Mouse (Mus musculus): ENCODE measurements around the gene Gnai2. TPM values are rescaled to one million over a fixed set of nuclear protein-coding genes. Genes with fewer than 3 reads are reported as not detected.
A peak's percentile ranks its signal among the peaks of the same experiment; 100 is the strongest.
"Not testable (repeated sequence)": the region's sequence is repeated elsewhere in the genome, so short reads cannot be mapped to it uniquely, and the experiment has no call there.

Gnai2 gene
- polyA plus RNA-seq, 1 experiment from 2014 or later = 351 TPM

- no peak for ATAC-seq (replicated peaks; ENCODE audit: low FRiP score, low read depth)
- H3K36me3 ChIP-seq (ENCODE audit: insufficient read depth, low read length) = peaks cover 10% of the 10 kb centered on the region
- H3K9ac ChIP-seq (ENCODE audit: low read depth, low read length) = no peak overlapping the region
- 92% methylated on average over 10 of the region's 10 CpGs for WGBS
- no peak for DNase-seq (ENCODE audit: low spot score)
- TF ChIP-seq CTCF (IDR thresholded peaks at IDR 0.05; ENCODE audit: low read depth) = no peak
- H3K4me2 ChIP-seq (ENCODE audit: low read length) = no peak overlapping the region
- no peaks in the 10 kb centered on the region for H3K9me3 ChIP-seq (replicated peaks; ENCODE audit: low read length)
- H3K4me3 ChIP-seq (replicated peaks; ENCODE audit: low read depth, low read length) = no peak overlapping the region
- H3K27ac ChIP-seq = no peak overlapping the region
- H3K27me3 ChIP-seq (ENCODE audit: insufficient read depth, low read length) = no peaks in the 10 kb centered on the region
- peaks cover 20% of the 10 kb centered on the region for H3K4me1 ChIP-seq (replicated peaks; ENCODE audit: insufficient read depth, low read length)
These were observed 57.3 kb downstream of the Gnai2 start for GRCm38 (mm10) chr9:107577871-107578270.

GRCm38 (mm10) chr9:107576357-107577107 lies 58.6 kb downstream of the Gnai2 start, which contains the start of gene Hyal1:
TSS of gene Hyal1 (plus strand) at chr9:107576927.
- Histone ChIP-seq H3K9me3 (replicated peaks; ENCODE audit: low read length) (no peaks in the 10 kb centered on the region), H3K4me1 (replicated peaks; ENCODE audit: insufficient read depth, low read length) (peaks cover 17% of the 10 kb centered on the region), H3K36me3 (ENCODE audit: insufficient read depth, low read length) (peaks cover 24% of the 10 kb centered on the region), H3K27ac (peak within 1 kb of the TSS; percentile 70), H3K9ac (ENCODE audit: low read depth, low read length) (peak within 1 kb of the TSS; percentile 40), H3K27me3 (ENCODE audit: insufficient read depth, low read length) (no peaks in the 10 kb centered on the region), H3K4me3 (replicated peaks; ENCODE audit: low read depth, low read length) (peak within 1 kb of the TSS; percentile 27), H3K4me2 (ENCODE audit: low read length) (peak within 1 kb of the TSS; percentile 54)
- TF ChIP-seq CTCF (IDR thresholded peaks at IDR 0.05; ENCODE audit: low read depth) = no peak
- peak; percentile 67 for ATAC-seq (replicated peaks; ENCODE audit: low FRiP score, low read depth)
- peak; percentile 94 for DNase-seq (ENCODE audit: low spot score)
- 14% methylated on average over 16 of the region's 16 CpGs for WGBS

GRCm38 (mm10) chr9:107575579-107576356 lies 59.4 kb downstream of the Gnai2 start:
- peak overlapping the region; percentile 70 for H3K27ac ChIP-seq
- H3K27me3 ChIP-seq (ENCODE audit: insufficient read depth, low read length) = no peaks in the 10 kb centered on the region
- DNase-seq (ENCODE audit: low spot score) = no peak
- H3K36me3 ChIP-seq (ENCODE audit: insufficient read depth, low read length) = peaks cover 25% of the 10 kb centered on the region
- no peak overlapping the region for H3K9ac ChIP-seq (ENCODE audit: low read depth, low read length)
- ATAC-seq (replicated peaks; ENCODE audit: low FRiP score, low read depth) = no peak
- 77% methylated on average over 14 of the region's 14 CpGs for WGBS
- H3K9me3 ChIP-seq (replicated peaks; ENCODE audit: low read length) = no peaks in the 10 kb centered on the region
- peaks cover 24% of the 10 kb centered on the region for H3K4me1 ChIP-seq (replicated peaks; ENCODE audit: insufficient read depth, low read length)
- TF ChIP-seq CTCF (IDR thresholded peaks at IDR 0.05; ENCODE audit: low read depth) = no peak
- H3K4me3 ChIP-seq (replicated peaks; ENCODE audit: low read depth, low read length) = no peak overlapping the region
- no peak overlapping the region for H3K4me2 ChIP-seq (ENCODE audit: low read length)

- ATAC-seq (replicated peaks; ENCODE audit: low FRiP score, low read depth); DNase-seq (ENCODE audit: low spot score); H3K9me3 ChIP-seq (replicated peaks; ENCODE audit: low read length); H3K27me3 ChIP-seq (ENCODE audit: insufficient read depth, low read length); H3K4me3 ChIP-seq (replicated peaks; ENCODE audit: low read depth, low read length); H3K9ac ChIP-seq (ENCODE audit: low read depth, low read length); H3K4me2 ChIP-seq (ENCODE audit: low read length); H3K27ac ChIP-seq: not testable (repeated sequence)
- TF ChIP-seq CTCF (IDR thresholded peaks at IDR 0.05; ENCODE audit: low read depth) = peak; percentile 27; the same call in 1 of the 2 replicates
- H3K36me3 ChIP-seq (ENCODE audit: insufficient read depth, low read length) = peaks cover 25% of the 10 kb centered on the region
- peaks cover 31% of the 10 kb centered on the region for H3K4me1 ChIP-seq (replicated peaks; ENCODE audit: insufficient read depth, low read length)
- WGBS = 85% methylated on average over 6 of the region's 6 CpGs
These were observed 61.4 kb downstream of the Gnai2 start for GRCm38 (mm10) chr9:107573774-107574173.

- Histone ChIP-seq H3K27me3 (ENCODE audit: insufficient read depth, low read length) (no peaks in the 10 kb centered on the region), H3K9ac (ENCODE audit: low read depth, low read length) (no peak overlapping the region), H3K4me2 (ENCODE audit: low read length) (no peak overlapping the region), H3K4me1 (replicated peaks; ENCODE audit: insufficient read depth, low read length) (peaks cover 30% of the 10 kb centered on the region), H3K36me3 (ENCODE audit: insufficient read depth, low read length) (peaks cover 25% of the 10 kb centered on the region), H3K9me3 (replicated peaks; ENCODE audit: low read length) (no peaks in the 10 kb centered on the region), H3K4me3 (replicated peaks; ENCODE audit: low read depth, low read length) (no peak overlapping the region), H3K27ac (no peak overlapping the region)
- ATAC-seq (replicated peaks; ENCODE audit: low FRiP score, low read depth) (no peak), DNase-seq (ENCODE audit: low spot score) (no peak)
- WGBS = 91% methylated on average over 2 of the region's 2 CpGs
- no peak for TF ChIP-seq CTCF (IDR thresholded peaks at IDR 0.05; ENCODE audit: low read depth)
These were observed 62.9 kb downstream of the Gnai2 start for GRCm38 (mm10) chr9:107572327-107572662.

- Histone ChIP-seq H3K9ac (ENCODE audit: low read depth, low read length) (no peak overlapping the region), H3K36me3 (ENCODE audit: insufficient read depth, low read length) (peaks cover 25% of the 10 kb centered on the region), H3K4me2 (ENCODE audit: low read length) (0 out of 2 replicates have a peak overlapping the region, but pooled peaks have one; percentile 78), H3K4me1 (replicated peaks; ENCODE audit: insufficient read depth, low read length) (peaks cover 28% of the 10 kb centered on the region), H3K27ac (no peak overlapping the region), H3K4me3 (replicated peaks; ENCODE audit: low read depth, low read length) (no peak overlapping the region), H3K27me3 (ENCODE audit: insufficient read depth, low read length) (no peaks in the 10 kb centered on the region), H3K9me3 (replicated peaks; ENCODE audit: low read length) (no peaks in the 10 kb centered on the region)
- ATAC-seq (replicated peaks; ENCODE audit: low FRiP score, low read depth) (no peak), DNase-seq (ENCODE audit: low spot score) (no peak)
- WGBS = 90% methylated on average over 22 of the region's 22 CpGs
- no peak for TF ChIP-seq CTCF (IDR thresholded peaks at IDR 0.05; ENCODE audit: low read depth)
These were observed 63.4 kb downstream of the Gnai2 start for GRCm38 (mm10) chr9:107571534-107572326.

Measured in kidney, postnatal 0 days (tissue).